Mouse (Mus musculus) bone marrow macrophage, adult 2 months (primary cell): Measurements from ENCODE around the gene Tnfaip3.

Source experiments
- CTCF ChIP-seq: IDR thresholded peaks from 2 replicates; pipeline ENCODE4 v1.5.1; 2012; ENCODE audit warnings: low read depth, mild to moderate bottlenecking, low read length, moderate library complexity
- POLR2A ChIP-seq: IDR thresholded peaks from 2 replicates; pipeline ENCODE4 v1.6.1; 2012; ENCODE audit warnings: mild to moderate bottlenecking, low read depth, low read length, borderline replicate concordance

DNA sequence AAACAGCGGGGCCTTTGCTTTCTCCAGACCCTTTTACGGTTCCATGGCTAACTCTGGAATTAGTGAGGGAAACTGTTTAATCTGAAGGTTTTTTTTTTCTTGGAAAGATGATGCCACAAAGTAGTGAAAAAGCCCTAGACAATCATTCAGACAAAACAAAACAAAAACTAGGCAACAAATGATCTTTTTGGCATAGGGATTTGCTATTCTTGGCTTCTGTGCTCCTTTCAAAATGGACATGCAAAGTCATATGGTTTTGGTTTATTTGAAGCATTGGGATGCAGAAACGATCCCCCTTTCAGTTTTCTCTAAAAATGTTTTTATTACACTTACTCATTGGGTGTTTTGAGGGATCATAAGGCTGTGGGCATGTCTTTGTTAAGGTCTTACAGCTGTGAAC lies 41.0 kb downstream of the Tnfaip3 start:
- no peak for TF ChIP-seq CTCF
- no peak for TF ChIP-seq POLR2A
